Mouse (Mus musculus) midbrain, embryonic 11.5 days (tissue): ENCODE measurements around the gene Taf3. TPM values are rescaled to one million over a fixed set of nuclear protein-coding genes. Genes with fewer than 3 reads are reported as not detected.

ENCODE experiments used
- ATAC-seq: fragments of 200-750 bp; cut with Nextera tagmentation; 2 replicates; pipeline ENCODE4 v1.8.0; 2017; ENCODE audit warnings: moderate TSS enrichment, moderate library complexity; ENCODE audit not compliant: low FRiP score
- DNase-seq: peaks from one replicate; pipeline ENCODE4 v3.0.0; 2015; ENCODE audit warnings: low spot score; ENCODE audit errors: missing footprints
- H3K27ac ChIP-seq: fragments of 300-500 bp; sonication (generic); 2 replicates; pipeline ENCODE4 v1.5.1; 2014; ENCODE audit warnings: low read depth, low read length
- H3K27me3 ChIP-seq: fragments of 300-500 bp; sonication (generic); 2 replicates; pipeline ENCODE4 v1.6.1; 2014; ENCODE audit warnings: mild to moderate bottlenecking, low read length, moderate library complexity, mixed read lengths; ENCODE audit not compliant: control insufficient read depth, insufficient read depth
- H3K36me3 ChIP-seq: fragments of 300-500 bp; sonication (generic); 2 replicates; pipeline ENCODE4 v1.6.1; 2014; ENCODE audit warnings: mild to moderate bottlenecking, low read length, moderate library complexity, mixed read lengths; ENCODE audit not compliant: control insufficient read depth, insufficient read depth
- H3K4me1 ChIP-seq: fragments of 300-500 bp; sonication (generic); 2 replicates; pipeline ENCODE4 v1.6.1; 2014; ENCODE audit warnings: low read length; ENCODE audit not compliant: control insufficient read depth, insufficient read depth
- H3K4me2 ChIP-seq: fragments of 300-500 bp; sonication (generic); 2 replicates; pipeline ENCODE4 v1.6.1; 2014; ENCODE audit warnings: mild to moderate bottlenecking, moderate library complexity
- H3K4me3 ChIP-seq: fragments of 300-500 bp; sonication (generic); 2 replicates; pipeline ENCODE4 v1.5.1; 2014; ENCODE audit warnings: low read depth, low read length
- H3K9ac ChIP-seq: fragments of 300-500 bp; sonication (generic); 2 replicates; pipeline ENCODE4 v1.6.1; 2014; ENCODE audit warnings: low read length
- H3K9me3 ChIP-seq: fragments of 300-500 bp; sonication (generic); 2 replicates; pipeline ENCODE4 v1.6.1; 2016; ENCODE audit warnings: low read length; ENCODE audit not compliant: control insufficient read depth
- WGBS: fragments of 180-500 bp; shearing (Covaris S2); extraction: QIAGEN DNeasy Blood & Tissue Kit; methylation state at CpG from one replicate; pipeline ENCODE4 v1.1.7; 2014; 5-methylcytosine and 5-hydroxymethylcytosine counted together
- polyA plus RNA-seq: library from polyadenylated mRNA; unstranded; fragments of >200 nt; fragmentation: Nextera tagmentation; extraction: Ambion mirVana; gene quantifications from 2 replicates; pipeline ENCODE4 v1.2.1, GENCODE M21; 2014

The Taf3 gene
- polyA plus RNA-seq, 1 experiment from 2014 or later: 17.0 TPM

DNA sequence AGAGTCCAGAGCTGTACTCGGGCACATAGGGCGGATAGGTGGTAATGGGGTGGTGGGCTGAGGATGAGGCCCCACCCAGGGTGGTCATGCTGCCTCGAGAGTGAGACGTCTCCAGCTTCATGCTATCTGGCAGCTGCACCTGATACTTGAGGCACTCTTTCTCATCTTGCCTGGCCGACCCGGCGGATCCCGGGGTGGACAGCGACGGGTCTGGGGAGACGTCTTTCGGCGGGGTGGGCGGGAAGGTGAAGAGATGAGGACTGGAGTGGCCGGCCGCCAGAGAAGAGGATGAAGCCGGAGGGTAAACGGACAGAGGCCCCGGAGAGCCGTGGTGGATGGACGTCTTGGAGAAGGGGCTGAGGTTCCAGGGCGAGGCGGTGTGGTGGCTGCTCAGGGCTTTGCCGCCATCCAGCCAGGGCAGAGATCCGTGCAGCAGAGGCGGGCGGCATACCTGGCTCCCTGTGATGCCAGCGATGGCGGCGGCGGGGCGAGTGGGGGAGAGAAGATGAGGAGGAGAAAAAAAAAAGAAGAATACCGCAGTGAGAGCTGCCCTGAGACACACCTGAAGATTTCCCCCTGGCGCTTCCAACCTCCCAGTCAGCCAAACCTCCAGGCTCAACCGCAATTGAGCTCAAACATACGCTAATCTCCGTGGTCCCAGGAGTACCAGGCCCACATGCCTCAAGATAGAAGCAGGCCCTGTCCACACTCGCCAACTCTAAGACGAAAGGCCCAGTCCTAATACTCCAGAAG is 173.8 kb downstream of the Taf3 start:
- Histone ChIP-seq H3K9ac (peak overlapping the region; percentile 30), H3K36me3 (no peaks in the 10 kb centered on the region), H3K27ac (peak overlapping the region; percentile 25; the same call in 1 of the 2 replicates), H3K4me1 (peaks cover 15% of the 10 kb centered on the region), H3K27me3 (peaks cover 79% of the 10 kb centered on the region), H3K4me2 (peak overlapping the region; percentile 22; the same call in 1 of the 2 replicates), H3K4me3 (peak overlapping the region; percentile 22), H3K9me3 (no peaks in the 10 kb centered on the region)
- WGBS: 2% methylated on average over 39 of the region's 39 CpGs
- ATAC-seq: no peak
- DNase-seq: peak; percentile 90

- peak overlapping the region; percentile 20; the same call in 1 of the 2 replicates for H3K4me2 ChIP-seq
- ATAC-seq: no peak
- peak overlapping the region; percentile 11 for H3K4me3 ChIP-seq
- 7% methylated on average over 2 of the region's 2 CpGs for WGBS
- no peak overlapping the region for H3K27ac ChIP-seq
- H3K9ac ChIP-seq: no peak overlapping the region
- peaks cover 79% of the 10 kb centered on the region for H3K27me3 ChIP-seq
- H3K4me1 ChIP-seq: peaks cover 15% of the 10 kb centered on the region
- no peaks in the 10 kb centered on the region for H3K36me3 ChIP-seq
- DNase-seq: peak; percentile 92
- no peaks in the 10 kb centered on the region for H3K9me3 ChIP-seq
These were observed 174.6 kb downstream of the Taf3 start for GRCm38 (mm10) chr2:9873757-9874156.

DNA sequence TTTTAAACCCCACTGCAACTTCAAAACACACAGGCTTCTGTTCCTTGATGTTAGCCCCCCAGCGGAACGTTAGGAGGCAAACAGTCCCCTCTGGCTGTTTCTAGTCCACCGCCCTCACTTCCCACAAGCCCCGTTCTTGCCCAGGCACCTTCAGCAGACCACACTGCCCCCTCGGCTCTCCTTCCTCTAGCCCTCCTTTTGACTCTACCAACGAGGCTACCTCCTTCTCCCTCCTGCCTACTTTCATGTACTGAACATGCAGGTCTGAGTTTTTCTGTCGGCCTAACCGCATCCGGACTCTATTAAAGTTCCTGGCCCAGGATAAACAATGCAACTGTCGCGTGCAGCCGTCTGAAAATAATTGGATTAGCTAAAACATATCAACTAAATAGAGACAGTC is 175.7 kb downstream of the Taf3 start:
- WGBS: under 1% methylated on average over 12 of the region's 12 CpGs
- peak; percentile 90 for DNase-seq
- peak; percentile 16; the same call in 1 of the 2 replicates for ATAC-seq
- Histone ChIP-seq H3K4me2 (peak overlapping the region; percentile 16), H3K27ac (no peak overlapping the region), H3K27me3 (peaks cover 71% of the 10 kb centered on the region), H3K9ac (no peak overlapping the region; the same call in 1 of the 2 replicates), H3K4me1 (peaks cover 13% of the 10 kb centered on the region; the same call in 1 of the 2 replicates), H3K4me3 (peak overlapping the region; percentile 5; the same call in 1 of the 2 replicates), H3K36me3 (no peaks in the 10 kb centered on the region), H3K9me3 (no peaks in the 10 kb centered on the region)

DNA sequence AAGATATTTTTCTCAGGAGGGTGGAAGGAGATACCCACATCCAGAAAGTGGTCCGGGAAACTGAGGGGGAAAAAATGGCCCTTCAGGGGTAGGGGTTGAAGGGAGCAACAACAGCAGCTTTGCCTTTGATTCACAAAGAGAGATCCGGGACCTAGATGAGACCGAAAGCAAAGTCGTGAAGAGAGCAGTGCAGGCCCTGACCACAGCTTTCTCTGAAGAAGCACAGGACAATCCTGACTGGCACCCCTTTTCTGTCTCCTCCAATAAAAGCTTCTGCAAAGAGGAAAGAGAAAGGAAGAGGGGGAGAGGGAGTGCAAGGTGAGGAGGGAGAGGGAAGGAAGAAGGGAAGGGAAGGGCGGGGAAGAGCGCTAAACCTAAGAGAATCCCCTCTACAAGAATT is 176.6 kb downstream of the Taf3 start:
- no peaks in the 10 kb centered on the region for H3K36me3 ChIP-seq
- no peak overlapping the region for H3K4me2 ChIP-seq
- no peak for ATAC-seq
- H3K27ac ChIP-seq: no peak overlapping the region
- no peak overlapping the region for H3K4me3 ChIP-seq
- WGBS: 6% methylated on average over 6 of the region's 6 CpGs
- H3K4me1 ChIP-seq: peaks cover 13% of the 10 kb centered on the region; the same call in 1 of the 2 replicates
- peaks cover 62% of the 10 kb centered on the region for H3K27me3 ChIP-seq
- H3K9me3 ChIP-seq: no peaks in the 10 kb centered on the region
- DNase-seq: no peak
- H3K9ac ChIP-seq: no peak overlapping the region

- H3K36me3 ChIP-seq: no peaks in the 10 kb centered on the region
- H3K4me3 ChIP-seq: no peak overlapping the region
- H3K9ac ChIP-seq: no peak overlapping the region
- peaks cover 13% of the 10 kb centered on the region; the same call in 1 of the 2 replicates for H3K4me1 ChIP-seq
- ATAC-seq: peak; percentile 28; the same call in 1 of the 2 replicates
- no peak overlapping the region for H3K27ac ChIP-seq
- H3K27me3 ChIP-seq: peaks cover 57% of the 10 kb centered on the region
- WGBS: 19% methylated on average over 4 of the region's 4 CpGs
- peak; percentile 86 for DNase-seq
- H3K4me2 ChIP-seq: no peak overlapping the region; the same call in 1 of the 2 replicates
- no peaks in the 10 kb centered on the region for H3K9me3 ChIP-seq
These were observed 177.2 kb downstream of the Taf3 start for GRCm38 (mm10) chr2:9871141-9871716.

DNA sequence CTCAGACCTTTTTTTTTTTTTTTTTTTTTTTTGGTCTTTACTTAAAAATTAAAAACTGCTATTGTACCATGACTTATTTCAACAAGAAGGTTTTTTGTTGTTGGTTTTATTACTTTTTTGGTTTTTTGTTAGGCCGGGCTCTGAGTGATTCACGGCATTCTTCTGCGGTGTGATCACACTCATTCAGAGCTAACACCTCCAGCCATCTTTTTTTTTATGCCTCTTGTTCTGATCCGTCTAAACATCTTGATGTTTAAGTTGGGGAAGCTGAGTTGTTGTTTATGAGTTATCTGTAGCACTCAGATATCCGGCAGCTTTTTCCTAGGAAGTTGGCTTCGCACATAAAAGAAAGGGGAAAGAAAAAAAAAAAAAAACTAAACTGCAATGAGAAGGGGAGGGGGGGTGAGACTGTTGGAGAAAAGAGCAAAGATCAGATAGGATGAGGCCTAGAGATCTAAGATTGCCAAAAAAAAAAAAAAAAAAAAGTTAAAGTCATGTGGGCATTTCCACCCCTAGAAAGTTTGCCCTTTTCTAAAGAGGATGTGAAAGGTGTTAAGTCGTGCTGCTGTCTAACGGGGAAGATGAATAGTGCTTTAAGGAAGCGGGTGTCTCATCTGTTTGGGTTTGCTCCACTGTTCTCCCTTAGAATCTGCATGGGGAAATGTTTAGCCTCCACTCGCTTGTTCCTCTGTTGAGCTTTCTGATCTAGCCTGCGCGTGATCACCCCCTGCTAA is 181.1 kb downstream of the Taf3 start:
- Histone ChIP-seq H3K9ac (no peak overlapping the region), H3K4me3 (no peak overlapping the region), H3K27ac (no peak overlapping the region), H3K9me3 (no peaks in the 10 kb centered on the region), H3K4me2 (no peak overlapping the region), H3K27me3 (peaks cover 17% of the 10 kb centered on the region), H3K4me1 (0 out of 2 replicates have a peak, but pooled peaks cover 2% of the 10 kb centered on the region), H3K36me3 (no peaks in the 10 kb centered on the region)
- DNase-seq (no peak), ATAC-seq (no peak)
- WGBS: 74% methylated on average over 12 of the region's 12 CpGs

Other genes starting within 250 kb of the Taf3 start
- 0.20 and 1.2 TPM in 2 replicates for gene 4930412O13Rik, start 167.3 kb downstream of the Taf3 start, polyA plus RNA-seq
- 1.4 and 1.6 TPM in 2 replicates for gene 9230102O04Rik, start 159.1 kb downstream of the Taf3 start, polyA plus RNA-seq
- 34.1 and 34.8 TPM in 2 replicates for gene Gata3, start 158.6 kb downstream of the Taf3 start, polyA plus RNA-seq
- 532 and 553 TPM in 2 replicates for gene Atp5c1, start 31.9 kb upstream of the Taf3 start, polyA plus RNA-seq
- 42.5 and 45.0 TPM in 2 replicates for gene Kin, start 32.0 kb upstream of the Taf3 start, polyA plus RNA-seq
- 0.06 and 0.12 TPM in 2 replicates for gene Itih2, start 82.8 kb upstream of the Taf3 start, polyA plus RNA-seq
- gene Itih5, start 105.0 kb upstream of the Taf3 start, polyA plus RNA-seq: 7.4 and 7.6 TPM in 2 replicates